Mouse (Mus musculus) embryo, embryonic 9.5 days (tissue): Measurements from ENCODE around the gene 4933434E20Rik.

Source experiments
- DNase-seq: peaks from one replicate; pipeline ENCODE4 v3.0.0-alpha.2; 2017; ENCODE audit errors: extremely low spot score

The 4933434E20Rik gene

GRCm38 (mm10) chr3:90051441-90052350 lies at the start of gene 4933434E20Rik:
4933434E20Rik (plus strand) TSS chr3:90051636.
- peak; percentile 77 for DNase-seq

DNA sequence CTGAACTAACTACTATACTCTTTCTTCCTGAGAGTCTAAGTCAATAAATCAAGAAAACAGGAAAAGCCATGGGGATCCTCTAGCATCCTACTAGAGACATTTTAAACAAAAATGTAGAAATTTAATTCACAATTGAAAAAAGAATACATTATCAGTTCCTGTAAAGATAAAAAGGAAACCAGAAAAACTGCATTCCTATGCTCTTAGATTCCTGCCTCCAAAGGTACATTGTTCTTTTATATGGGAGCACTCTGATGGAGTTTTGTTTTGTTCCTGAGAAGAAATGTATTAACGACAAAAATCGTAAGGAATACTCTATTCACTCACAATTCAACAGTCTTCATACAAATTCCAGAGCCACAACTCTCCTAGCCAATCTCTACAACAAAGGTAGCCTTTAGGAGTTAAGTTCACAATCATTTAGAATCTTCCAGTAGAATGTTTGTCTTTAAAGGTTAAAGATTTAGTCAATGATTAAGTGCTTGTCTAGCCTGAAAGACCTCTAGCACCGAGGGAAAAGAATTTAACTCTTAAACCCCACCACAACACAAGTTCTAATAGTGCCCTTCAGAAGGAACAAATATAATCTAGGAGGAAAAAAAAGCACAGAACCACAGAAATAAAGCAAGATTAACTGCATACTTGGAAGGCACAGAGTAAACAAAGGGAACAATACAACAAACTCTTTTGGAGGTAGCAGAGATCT lies 47.2 kb upstream of the 4933434E20Rik start:
- DNase-seq: no peak

GRCm38 (mm10) chr3:90010291-90010690 lies 41.1 kb upstream of the 4933434E20Rik start:
- no peak for DNase-seq

- no peak for DNase-seq
Measured at GRCm38 (mm10) chr3:90016626-90017025, 34.8 kb upstream of the 4933434E20Rik start.

- no peak for DNase-seq
Measured at GRCm38 (mm10) chr3:90034653-90035052, 16.8 kb upstream of the 4933434E20Rik start.

DNA sequence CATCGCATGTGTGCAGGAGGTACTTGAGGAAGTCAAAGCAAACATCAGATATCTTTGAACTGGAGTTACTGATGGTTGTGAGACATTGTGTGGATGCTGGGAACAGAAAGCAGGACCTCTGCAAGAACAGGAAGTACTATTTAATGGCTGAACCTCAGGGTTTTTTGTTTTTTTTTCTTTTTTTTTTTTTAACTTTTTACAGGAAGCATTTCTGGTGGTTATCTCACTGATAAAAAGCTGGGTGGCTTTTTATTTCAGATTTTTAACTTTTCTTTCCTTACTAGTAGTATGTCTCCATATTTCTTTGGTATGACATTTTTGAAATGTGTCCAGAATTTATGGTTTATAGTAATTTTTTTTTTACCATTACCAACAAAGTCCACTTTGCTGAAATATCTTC lies 15.2 kb upstream of the 4933434E20Rik start:
- DNase-seq: no peak

DNA sequence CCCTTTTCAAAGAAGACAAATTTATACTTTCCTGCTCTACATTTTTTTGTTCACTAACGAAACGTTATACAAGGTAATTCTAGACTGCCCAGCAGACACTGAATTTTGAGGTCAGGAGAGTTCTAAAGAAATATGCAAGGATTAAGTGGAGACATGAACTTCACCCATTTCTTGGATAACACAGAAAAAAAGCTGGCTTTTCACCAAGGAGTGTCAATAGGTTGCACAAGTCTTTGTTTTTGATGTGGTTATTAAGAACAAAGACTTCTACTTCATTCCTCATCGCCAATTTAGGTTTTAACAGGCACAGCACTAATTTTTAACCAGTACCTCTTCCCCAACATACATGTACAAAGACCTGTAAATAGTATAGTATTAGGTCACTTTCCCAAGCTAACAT lies 1.7 kb upstream of the 4933434E20Rik start:
- no peak for DNase-seq

DNA sequence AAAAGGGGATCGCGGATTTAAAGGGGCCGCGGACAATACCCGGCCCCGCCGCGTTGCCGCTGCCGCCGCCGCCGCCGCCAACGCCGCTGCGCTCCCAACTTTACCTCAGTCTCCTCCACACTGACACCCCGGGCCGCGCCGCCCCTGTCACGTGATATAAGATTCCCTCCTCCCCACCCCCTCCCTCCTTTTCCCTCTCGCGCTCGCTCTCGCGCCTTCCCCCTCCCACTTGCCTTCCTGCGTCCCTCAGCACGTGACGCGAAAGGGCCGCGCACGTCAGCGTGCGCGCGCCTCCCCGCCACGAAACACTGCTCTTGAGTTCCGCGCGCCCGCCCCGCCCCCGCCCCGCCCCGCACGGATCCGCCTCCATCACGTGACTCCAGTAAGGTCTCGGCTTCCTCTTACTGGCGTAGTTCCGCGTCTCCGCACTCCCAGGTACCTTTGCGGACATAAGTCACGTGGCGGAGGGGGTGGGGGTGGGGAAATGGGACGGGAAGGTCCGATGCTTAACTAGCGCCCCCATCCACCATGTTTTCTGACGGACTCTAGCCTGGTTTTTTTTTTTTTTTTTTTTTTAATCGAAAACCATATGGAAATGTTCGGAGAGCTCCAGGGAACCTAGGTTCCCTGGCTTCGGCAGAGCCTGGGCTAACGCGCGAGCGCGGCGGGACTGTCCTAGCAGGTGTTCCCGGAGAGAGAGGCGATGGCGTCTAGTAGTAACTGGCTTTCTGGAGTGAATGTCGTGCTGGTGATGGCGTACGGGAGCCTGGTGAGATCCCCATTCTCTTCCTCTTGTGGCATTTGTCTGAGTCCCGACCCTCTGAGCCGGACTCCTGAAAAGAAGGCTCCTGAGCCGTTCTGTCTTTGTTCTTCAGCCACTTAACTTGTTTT lies 1.2 kb downstream of the 4933434E20Rik start, which contains the start of gene Ubap2l:
Gene Ubap2l, minus strand, starts transcription at position 278 of the 891 bp plus-strand sequence.
- peak; percentile 99 for DNase-seq

- no peak for DNase-seq
Measured at GRCm38 (mm10) chr3:90061549-90061948, 10.1 kb downstream of the 4933434E20Rik start.

GRCm38 (mm10) chr3:90062539-90062938 lies 11.1 kb downstream of the 4933434E20Rik start:
- DNase-seq: no peak

- no peak for DNase-seq
Measured at GRCm38 (mm10) chr3:90064383-90064782, 12.9 kb downstream of the 4933434E20Rik start.

- peak; percentile 46 for DNase-seq
Measured at GRCm38 (mm10) chr3:90065553-90065952, 14.1 kb downstream of the 4933434E20Rik start.

DNA sequence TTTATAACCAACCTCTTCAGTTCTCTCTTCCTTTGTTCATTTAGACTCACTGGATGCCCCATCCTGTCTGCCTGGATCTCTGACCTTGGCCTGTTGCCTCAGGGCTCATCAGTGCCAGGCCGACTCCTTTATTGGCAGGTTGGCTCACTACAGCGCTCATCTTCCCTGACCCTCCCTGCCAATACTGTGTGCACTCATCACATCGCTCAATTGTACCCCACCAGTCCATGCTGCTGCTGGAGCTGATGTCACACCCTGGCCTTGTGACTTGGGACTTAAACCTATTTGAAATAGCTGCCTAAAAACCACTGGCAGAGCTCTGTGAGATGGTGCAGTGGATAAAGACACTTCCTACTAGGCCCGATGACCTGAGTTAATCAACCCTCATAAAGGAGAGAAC lies 16.4 kb downstream of the 4933434E20Rik start:
- no peak for DNase-seq

GRCm38 (mm10) chr3:90069688-90070087 lies 18.3 kb downstream of the 4933434E20Rik start:
- DNase-seq: no peak

GRCm38 (mm10) chr3:90072294-90072693 lies 20.9 kb downstream of the 4933434E20Rik start, which contains the start of gene Tpm3:
Tpm3 (plus strand) TSS chr3:90072649.
- DNase-seq: no peak

- DNase-seq: peak; percentile 85
Measured at GRCm38 (mm10) chr3:90076921-90077716, 25.7 kb downstream of the 4933434E20Rik start.

DNA sequence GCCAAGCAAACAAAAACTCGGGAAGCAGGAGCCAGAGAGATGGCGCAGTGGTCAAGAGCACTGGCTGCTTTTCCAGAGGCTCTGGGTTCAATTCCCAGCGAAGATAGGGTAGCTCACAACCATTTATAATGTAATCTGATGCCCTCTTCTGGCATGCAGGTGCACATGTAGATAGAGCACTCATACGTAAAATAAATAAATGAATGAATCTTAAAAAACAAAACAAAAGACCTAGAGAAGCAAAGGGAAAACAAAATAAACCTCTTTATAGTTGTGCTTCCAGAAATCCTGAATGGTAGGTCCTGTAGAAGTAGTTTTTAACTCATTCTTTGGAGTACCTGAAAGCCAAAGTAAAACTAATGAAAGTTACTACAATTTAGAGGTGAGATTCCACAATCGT lies 26.8 kb downstream of the 4933434E20Rik start:
- DNase-seq: no peak

DNA sequence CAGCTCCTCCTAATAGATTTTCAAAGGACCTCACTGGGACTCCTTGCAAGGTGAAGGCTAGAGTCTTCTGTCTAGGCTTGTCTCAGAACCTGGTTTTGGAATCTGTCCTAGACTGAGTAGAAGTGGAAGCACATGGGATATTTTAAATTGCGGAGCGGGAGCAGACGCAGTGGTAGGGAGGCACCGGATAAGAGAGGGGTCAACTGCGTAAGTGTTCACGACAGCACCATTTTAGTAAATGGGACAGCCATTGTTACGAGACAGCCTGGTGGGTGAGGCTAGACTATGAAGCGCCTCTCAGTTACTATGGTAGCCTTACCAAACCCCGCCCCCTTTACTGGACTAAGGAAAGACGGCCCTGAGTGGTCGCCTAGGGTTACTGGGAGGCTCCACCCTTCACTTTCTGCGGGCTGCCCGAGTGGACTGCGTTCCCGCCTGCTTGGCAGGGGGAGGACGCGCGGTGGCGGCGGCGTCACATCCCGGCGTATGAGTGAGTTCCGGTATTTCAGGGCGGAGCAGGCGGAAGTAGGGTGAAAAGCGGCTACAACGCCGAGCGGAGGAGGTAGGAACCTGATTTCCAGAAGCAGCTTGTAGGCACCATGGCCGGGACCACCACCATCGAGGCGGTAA lies 27.8 kb downstream of the 4933434E20Rik start:
- DNase-seq: peak; percentile 95

DNA sequence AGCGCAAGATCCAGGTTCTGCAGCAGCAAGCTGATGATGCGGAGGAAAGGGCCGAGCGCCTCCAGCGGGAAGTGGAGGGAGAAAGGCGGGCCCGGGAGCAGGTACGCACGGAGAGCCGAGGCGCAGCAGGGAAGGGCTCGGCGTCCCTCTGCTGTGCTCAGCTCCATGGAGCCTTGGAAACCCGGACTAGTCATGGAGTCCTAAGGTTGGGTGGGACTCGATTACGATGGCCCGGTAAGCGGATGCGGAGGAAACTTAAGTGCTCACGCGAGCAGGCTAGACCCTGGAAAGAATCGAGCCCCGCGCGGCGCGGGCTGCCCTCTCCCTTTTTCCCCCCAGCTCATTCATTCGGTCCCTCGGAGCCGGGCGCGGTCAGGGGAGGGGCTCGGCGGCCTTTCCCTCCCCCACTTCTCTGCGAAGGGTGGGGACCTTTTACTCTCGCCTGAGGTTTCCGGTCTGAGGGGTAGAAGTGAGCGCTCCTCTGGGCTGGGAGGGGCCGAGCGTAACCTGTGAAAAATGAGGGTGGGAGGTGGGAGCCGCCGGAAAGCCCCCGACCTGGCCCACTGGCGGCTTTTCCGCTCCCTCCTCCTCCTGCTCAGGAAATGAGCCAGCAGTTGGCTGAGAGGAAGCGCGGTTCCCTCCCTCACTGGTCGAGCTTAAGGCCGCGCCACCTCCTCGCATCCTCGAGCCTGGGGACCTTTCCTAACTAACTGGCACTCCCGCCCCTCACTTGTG lies 28.5 kb downstream of the 4933434E20Rik start:
- peak; percentile 83 for DNase-seq

GRCm38 (mm10) chr3:90080498-90080863 lies 29.0 kb downstream of the 4933434E20Rik start:
- DNase-seq: no peak
